Mouse (Mus musculus) ES-E14 (cell line): ENCODE measurements around the gene Ppp3ca. TPM values are rescaled to one million over a fixed set of nuclear protein-coding genes. Genes with fewer than 3 reads are reported as not detected.

Experiments used
- DNase-seq: peaks from one replicate; pipeline ENCODE4 v3.0.0-alpha.2; 2013; ENCODE audit warnings: low read depth, low spot score
- H3K27ac ChIP-seq: 2 replicates; pipeline ENCODE4 v1.5.1; 2012; ENCODE audit warnings: low read depth, mild to moderate bottlenecking, low read length, moderate library complexity, mixed read lengths; ENCODE audit not compliant: poor library complexity, insufficient read depth, severe bottlenecking
- H3K36me3 ChIP-seq: 2 replicates; pipeline ENCODE4 v1.6.1; 2012; ENCODE audit warnings: mild to moderate bottlenecking, low read length, moderate library complexity, mixed read lengths; ENCODE audit not compliant: control insufficient read depth, poor library complexity, insufficient read depth, severe bottlenecking
- H3K4me1 ChIP-seq, 2 experiments: fragments of 150-350 bp in 1 of 2; sonication (generic) in 1 of 2; 2 replicates each; pipeline ENCODE4 v1.6.1; 2012; ENCODE audit warnings: low read length in 2 of 2, mild to moderate bottlenecking in 1 of 2, mixed read lengths in 1 of 2; ENCODE audit not compliant: control insufficient read depth in 2 of 2, insufficient read depth in 2 of 2, poor library complexity in 1 of 2
- H3K4me3 ChIP-seq, 2 experiments: fragments of 150-350 bp in 1 of 2; sonication (generic) in 1 of 2; 2 replicates each; pipeline ENCODE4 v1.5.1; 2012; ENCODE audit warnings: low read length in 2 of 2, low read depth in 1 of 2, mild to moderate bottlenecking in 1 of 2, mixed read lengths in 1 of 2; ENCODE audit not compliant: insufficient read depth in 1 of 2, poor library complexity in 1 of 2, severe bottlenecking in 1 of 2
- H3K9ac ChIP-seq: 2 replicates; pipeline ENCODE4 v1.6.1; 2012; ENCODE audit warnings: low read depth, mild to moderate bottlenecking, low read length, mixed read lengths; ENCODE audit not compliant: poor library complexity, insufficient read depth, severe bottlenecking
- H3K9me3 ChIP-seq: fragments of 150-350 bp; sonication (generic); 2 replicates; pipeline ENCODE4 v1.6.1; 2012; ENCODE audit warnings: low read depth, mild to moderate bottlenecking, low read length; ENCODE audit not compliant: control insufficient read depth, insufficient read depth
- CHD2 ChIP-seq: IDR thresholded peaks from 2 replicates; pipeline ENCODE4 v1.6.1; 2014; ENCODE audit warnings: mild to moderate bottlenecking, low read depth, low read length, inconsistent platforms
- HCFC1 ChIP-seq: IDR thresholded peaks from 2 replicates; pipeline ENCODE4 v1.6.1; 2012; ENCODE audit warnings: low read length, inconsistent platforms, borderline replicate concordance; ENCODE audit not compliant: insufficient read depth
- MAFK ChIP-seq: IDR thresholded peaks from 2 replicates; pipeline ENCODE4 v1.6.1; 2014; ENCODE audit warnings: mild to moderate bottlenecking, low read depth, low read length, inconsistent platforms; ENCODE audit not compliant: insufficient read depth
- ZC3H11A ChIP-seq: IDR thresholded peaks from 2 replicates; pipeline ENCODE4 v1.6.1; 2012; ENCODE audit warnings: low read depth, mild to moderate bottlenecking, inconsistent platforms, low read length, borderline replicate concordance
- ZNF384 ChIP-seq: IDR thresholded peaks from 2 replicates; pipeline ENCODE4 v1.6.1; 2012; ENCODE audit warnings: low read depth, low read length, inconsistent platforms
- in situ Hi-C, 2 experiments: fragments of 600-800 bp; cut with MboI; formaldehyde crosslinking; loops; one replicate each; pipeline ENCODE4 v1.15.1; 2025; ENCODE audit warnings: low sequenced_read_pairs in 2 of 2, inconsistent platforms in 1 of 2; ENCODE audit not compliant: unreplicated experiment in 2 of 2
- total RNA-seq: library from RNA; depleted of rRNA; stranded (reverse); fragments of 300-350 nt; gene quantifications from 2 replicates; pipeline ENCODE4 v1.2.3, GENCODE M21; 2012

The Ppp3ca gene
- total RNA-seq, 1 experiment, result 25.6 TPM

DNA sequence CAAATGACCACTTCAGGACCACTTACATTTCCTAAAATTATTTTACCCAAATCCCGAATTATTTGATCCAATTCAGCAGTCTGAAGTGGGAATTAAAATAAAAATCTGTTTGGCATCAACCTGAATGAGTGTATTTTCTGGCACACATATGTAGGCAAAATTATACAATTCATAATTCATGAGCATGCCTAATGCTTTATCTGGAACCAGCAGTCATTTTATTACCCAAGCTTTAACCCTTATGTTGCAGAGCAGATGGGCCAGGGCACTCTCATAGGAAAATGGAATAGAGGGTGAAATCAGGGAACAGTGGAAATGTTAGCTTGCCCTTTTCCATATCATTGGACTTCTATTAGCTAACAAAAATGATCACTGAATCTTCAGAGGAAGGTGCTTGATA is 307.9 kb downstream of the Ppp3ca start:
- no peak overlapping the region for H3K27ac ChIP-seq
- H3K9me3 ChIP-seq, result no peaks in the 10 kb centered on the region
- in situ Hi-C loops, result no loop called here
- no peaks in the 10 kb centered on the region for H3K36me3 ChIP-seq
- no peak for TF ChIP-seq HCFC1
- H3K4me1 ChIP-seq, result no peaks in the 10 kb centered on the region
- no peak overlapping the region for H3K4me3 ChIP-seq
- no peak overlapping the region for H3K9ac ChIP-seq
- DNase-seq, result no peak

- no peak for DNase-seq
- in situ Hi-C loops, result no loop called here
- no peak overlapping the region for H3K9ac ChIP-seq
Observed at GRCm38 (mm10) chr3:136980915-136981588, 311.1 kb downstream of the Ppp3ca start.

DNA sequence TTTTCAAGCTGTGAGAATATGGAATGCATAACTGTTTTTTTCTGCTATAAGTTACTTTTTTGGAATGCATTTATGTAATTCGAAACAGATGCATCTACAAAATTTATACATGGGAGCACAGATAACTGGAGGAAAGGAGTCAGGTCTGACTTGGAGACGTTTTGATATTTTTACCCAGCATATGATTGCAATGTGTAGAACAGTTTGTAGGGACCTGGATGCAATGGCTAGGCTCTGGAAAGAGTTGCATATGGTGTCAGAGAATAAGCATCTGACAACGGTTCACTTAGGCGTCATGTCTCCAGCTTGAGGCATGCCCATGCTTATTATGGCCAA is 311.6 kb downstream of the Ppp3ca start:
- H3K4me3 ChIP-seq, result no peak overlapping the region
- in situ Hi-C loops, result no loop called here
- DNase-seq, result no peak
- no peaks in the 10 kb centered on the region for H3K9me3 ChIP-seq
- H3K27ac ChIP-seq, result no peak overlapping the region
- H3K9ac ChIP-seq, result no peak overlapping the region
- TF ChIP-seq ZNF384 (no peak), ZC3H11A (no peak), CHD2 (no peak)
- H3K4me1 ChIP-seq, result no peaks in the 10 kb centered on the region
- no peaks in the 10 kb centered on the region for H3K36me3 ChIP-seq

More at GRCm38 (mm10) chr3:136980915-136981588, 311.1 kb downstream of the Ppp3ca start:
- H3K27ac ChIP-seq, result no peak overlapping the region
- no peak overlapping the region for H3K4me3 ChIP-seq
- TF ChIP-seq ZNF384 (no peak), MAFK (no peak), CHD2 (no peak), HCFC1 (no peak), ZC3H11A (no peak)
- no peaks in the 10 kb centered on the region for H3K36me3 ChIP-seq
- no peaks in the 10 kb centered on the region for H3K9me3 ChIP-seq
- H3K4me1 ChIP-seq, result no peaks in the 10 kb centered on the region

DNA sequence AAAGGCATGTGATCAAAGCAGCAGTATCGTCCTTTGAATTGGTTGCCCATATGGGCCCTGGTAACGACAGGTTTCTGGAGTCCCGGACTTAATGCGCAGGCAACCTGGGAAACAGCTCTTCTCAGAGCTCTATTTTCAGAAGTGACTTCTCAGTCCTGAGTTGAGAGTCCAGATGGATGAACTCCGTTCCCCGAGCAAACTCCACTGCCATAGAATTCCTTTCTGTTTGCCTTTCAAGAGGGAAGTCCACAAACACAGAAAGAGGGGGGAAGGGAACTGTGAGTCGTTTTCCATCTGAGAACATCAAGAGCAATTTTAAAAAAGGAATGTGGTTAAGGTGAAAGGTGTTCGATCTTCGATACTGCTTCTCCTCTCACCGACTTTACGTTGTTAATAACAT is 312.1 kb downstream of the Ppp3ca start:
- no peaks in the 10 kb centered on the region for H3K4me1 ChIP-seq
- no peak overlapping the region for H3K9ac ChIP-seq
- TF ChIP-seq ZNF384 (no peak), CHD2 (no peak), ZC3H11A (no peak), HCFC1 (no peak), MAFK (no peak)
- no peak overlapping the region for H3K4me3 ChIP-seq
- no peaks in the 10 kb centered on the region for H3K36me3 ChIP-seq
- no peak overlapping the region for H3K27ac ChIP-seq
- in situ Hi-C loops, result no loop called here
- H3K9me3 ChIP-seq, result no peaks in the 10 kb centered on the region
- DNase-seq, result no peak

- Histone ChIP-seq H3K4me3 (no peak overlapping the region), H3K27ac (no peak overlapping the region), H3K36me3 (no peaks in the 10 kb centered on the region), H3K9me3 (no peaks in the 10 kb centered on the region), H3K4me1 (no peaks in the 10 kb centered on the region), H3K9ac (no peak overlapping the region)
- TF ChIP-seq MAFK (no peak), HCFC1 (no peak), ZC3H11A (no peak), CHD2 (no peak)
- in situ Hi-C loops, result no loop called here
- DNase-seq, result no peak
Observed at GRCm38 (mm10) chr3:136986096-136986881, 316.4 kb downstream of the Ppp3ca start.
